Mouse (Mus musculus): ENCODE measurements at regions not wholly inside any gene's neighbourhood (a gene's known extent, or its start where the extent isn't known, plus 50 kb on each side); places are given as distances from the start of the nearest gene placed in this dataset.
A peak's percentile ranks its signal among the peaks of the same experiment; 100 is the strongest.

DNA sequence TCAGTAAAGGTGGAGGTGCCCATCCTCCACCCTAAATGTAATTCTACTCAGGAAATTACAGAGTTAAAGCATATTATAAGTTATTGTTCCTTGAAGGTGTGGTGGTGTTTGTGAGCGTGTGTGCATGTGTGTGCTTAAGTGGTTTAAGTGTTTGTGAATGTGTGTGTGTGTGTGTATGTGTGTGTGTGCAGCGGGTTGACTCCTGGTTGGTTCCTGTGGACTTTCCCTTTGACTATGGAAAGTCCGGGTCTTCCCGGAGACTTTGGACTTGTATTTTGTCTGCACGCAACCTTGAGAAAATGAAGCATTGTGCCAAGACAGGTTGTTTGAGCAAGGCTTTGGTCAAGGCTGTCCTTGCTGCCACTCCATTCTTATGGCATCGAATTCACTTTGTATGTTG, 52.9 kb upstream of the Kcnj15 start:
- TF ChIP-seq EP300 (IDR thresholded peaks at IDR 0.05; ENCODE audit: low read length) (peak; percentile 28; the same call in 1 of the 2 replicates), UBTF (IDR thresholded peaks at IDR 0.05; ENCODE audit: low read depth, low read length) (no peak), MYC (IDR thresholded peaks at IDR 0.05; ENCODE audit: low read depth, low read length) (0 out of 2 replicates have a peak, but pooled peaks have one; percentile 14), MAZ (IDR thresholded peaks at IDR 0.05; ENCODE audit: low read depth, low read length) (no peak), IRF4 (IDR thresholded peaks at IDR 0.05; ENCODE audit: low read depth, low read length) (peak; percentile 74), GABPA (IDR thresholded peaks at IDR 0.05; ENCODE audit: insufficient replicate concordance, low read depth, low read length) (no peak), USF1 (IDR thresholded peaks at IDR 0.05; ENCODE audit: low read depth, low read length) (no peak), RAD21 (IDR thresholded peaks at IDR 0.05; ENCODE audit: low read depth, low read length) (no peak), CTCF (conservative IDR thresholded peaks at IDR 0.05 in 1 of 2, IDR thresholded peaks at IDR 0.05 in 1 of 2; ENCODE audit: low read depth in 2 of 2, low read length in 2 of 2) (no peak), POLR2AphosphoS2 (IDR thresholded peaks at IDR 0.05; ENCODE audit: low read depth, low read length) (no peak), NELFE (IDR thresholded peaks at IDR 0.05; ENCODE audit: low read depth, low read length) (no peak), MAFK (IDR thresholded peaks at IDR 0.05; ENCODE audit: insufficient replicate concordance, low read length) (no peak)
